In the genomic region with DNA sequence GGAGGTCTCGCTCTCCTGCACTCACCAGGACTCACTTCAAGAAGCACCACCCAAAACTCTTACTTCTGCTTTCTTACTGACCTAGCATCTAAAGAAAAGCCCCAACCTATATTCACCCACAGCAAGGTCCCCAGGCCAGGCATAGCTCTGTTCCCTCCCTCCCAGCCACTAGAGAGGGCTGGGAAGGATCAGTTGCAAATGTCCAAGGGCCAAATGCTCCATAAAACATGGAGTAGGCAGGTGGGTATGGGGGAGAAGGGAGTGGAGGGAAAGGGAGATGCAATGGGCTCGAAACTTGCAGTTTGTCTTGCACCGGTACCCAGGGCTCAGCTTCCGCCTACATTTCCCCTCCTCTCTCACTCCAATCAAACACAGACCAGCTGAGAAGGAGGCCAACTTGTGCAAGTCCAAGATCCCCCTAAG, we compare ENCODE assay signal across 21 mouse cellular contexts. TPM values are rescaled to one million over a fixed set of nuclear protein-coding genes. Genes with fewer than 3 reads are reported as not detected.
DNase-seq lines count a peak whose midpoint lies in the region; ATAC-seq and TF ChIP-seq lines count a peak whose summit lies in the region.
"Had no signal": no experiment of that assay in that cellular context is flagged by ENCODE, and none has a peak within 500 bp of the region (broad histone marks: within the 10 kb centered on the region; RNA-seq: fewer than 3 reads in every experiment).

A gene (plus strand): TSS at position 74 of the 423 bp plus-strand sequence.

- TF ChIP-seq CTCF in liver, postnatal 0 days (IDR thresholded peaks at IDR 0.05; ENCODE audit: low read depth): no peak

- H3K36me3 ChIP-seq in liver, postnatal 0 days (replicated peaks; ENCODE audit: insufficient read depth, low read length): no peaks in the 10 kb centered on the region
- no peaks in the 10 kb centered on the region for H3K36me3 ChIP-seq in liver, embryonic 11.5 days (ENCODE audit: control insufficient read depth, insufficient read depth, low read length)
- no peaks in the 10 kb centered on the region for H3K36me3 ChIP-seq in megakaryocyte, embryonic 14.5 days (replicated peaks; ENCODE audit: low read length)
- no peaks in the 10 kb centered on the region for H3K36me3 ChIP-seq in embryonic facial prominence, embryonic 10.5 days (replicated peaks)
- no peaks in the 10 kb centered on the region for H3K36me3 ChIP-seq in hindbrain, embryonic 16.5 days (ENCODE audit: control insufficient read depth, insufficient read depth, low read length)
- H3K36me3 ChIP-seq in limb, embryonic 10.5 days: no peaks in the 10 kb centered on the region
- H3K36me3 ChIP-seq: embryonic facial prominence, embryonic 12.5 days; hindbrain, embryonic 12.5 days; midbrain, embryonic 15.5 days had no signal

- TF ChIP-seq EP300 in liver, postnatal 0 days (IDR thresholded peaks at IDR 0.05; ENCODE audit: low read depth): no peak

- peak within 1 kb of the TSS; percentile 55 for H3K27ac ChIP-seq in liver, postnatal 0 days (ENCODE audit: low read depth)
- H3K27ac ChIP-seq in liver, embryonic 11.5 days (ENCODE audit: low read depth, low read length): no peak within 1 kb of the TSS
- 0 out of 2 replicates have a peak within 1 kb of the TSS, but pooled peaks have one; percentile 17 for H3K27ac ChIP-seq in brown adipose tissue, adult 24 weeks (replicated peaks; ENCODE audit: low read depth, low read length)
- H3K27ac ChIP-seq in embryonic facial prominence, embryonic 10.5 days (replicated peaks): no peak within 1 kb of the TSS
- no peak within 1 kb of the TSS for H3K27ac ChIP-seq in hindbrain, embryonic 16.5 days (ENCODE audit: low read depth, low read length)
- no peak within 1 kb of the TSS for H3K27ac ChIP-seq in limb, embryonic 10.5 days
- H3K27ac ChIP-seq: embryonic facial prominence, embryonic 12.5 days; gastrocnemius, adult 2 months; heart, adult 2 months; hindbrain, embryonic 12.5 days; macrophage; midbrain, embryonic 15.5 days had no signal

- peak within 1 kb of the TSS; percentile 24; the same call in 1 of the 2 replicates for H3K4me3 ChIP-seq in liver, postnatal 0 days (ENCODE audit: low read depth, low read length)
- no peak within 1 kb of the TSS for H3K4me3 ChIP-seq in liver, embryonic 11.5 days (ENCODE audit: low read depth, low read length)
- no peak within 1 kb of the TSS for H3K4me3 ChIP-seq in brown adipose tissue, adult 24 weeks (ENCODE audit: insufficient read depth, low read depth, low read length)
- peak within 1 kb of the TSS; percentile 64 for H3K4me3 ChIP-seq in megakaryocyte, embryonic 14.5 days (replicated peaks)
- H3K4me3 ChIP-seq in embryonic facial prominence, embryonic 10.5 days: no peak within 1 kb of the TSS
- H3K4me3 ChIP-seq in hindbrain, embryonic 16.5 days (ENCODE audit: low read length): no peak within 1 kb of the TSS
- H3K4me3 ChIP-seq in limb, embryonic 10.5 days: no peak within 1 kb of the TSS
- H3K4me3 ChIP-seq: embryonic facial prominence, embryonic 12.5 days; gastrocnemius, adult 2 months; heart, adult 2 months; hindbrain, embryonic 12.5 days; midbrain, embryonic 15.5 days had no signal

- 43% methylated on average over 3 of the region's 4 CpGs for WGBS in liver, postnatal 0 days (ENCODE audit: insufficient replicate concordance)
- 71% methylated on average over 4 of the region's 4 CpGs for WGBS in liver, embryonic 11.5 days
- WGBS in embryonic facial prominence, embryonic 10.5 days: 73% methylated on average over 4 of the region's 4 CpGs
- 75% methylated on average over 4 of the region's 4 CpGs for WGBS in hindbrain, embryonic 16.5 days
- WGBS in limb, embryonic 10.5 days: 81% methylated on average over 4 of the region's 4 CpGs

- H3K9ac ChIP-seq in liver, postnatal 0 days (replicated peaks): no peak within 1 kb of the TSS
- no peak within 1 kb of the TSS for H3K9ac ChIP-seq in liver, embryonic 11.5 days (ENCODE audit: low read depth, low read length)
- H3K9ac ChIP-seq in hindbrain, embryonic 16.5 days (ENCODE audit: low read depth, low read length): no peak within 1 kb of the TSS
- H3K9ac ChIP-seq: embryonic facial prominence, embryonic 12.5 days; forebrain, postnatal 0 days; hindbrain, embryonic 12.5 days; lung, embryonic 14.5 days; midbrain, embryonic 15.5 days had no signal

- H3K4me2 ChIP-seq in liver, postnatal 0 days (ENCODE audit: low read depth, low read length): peak within 1 kb of the TSS; percentile 47
- no peak within 1 kb of the TSS for H3K4me2 ChIP-seq in liver, embryonic 11.5 days
- no peak within 1 kb of the TSS for H3K4me2 ChIP-seq in hindbrain, embryonic 16.5 days (ENCODE audit: low read length)
- H3K4me2 ChIP-seq: embryonic facial prominence, embryonic 12.5 days; hindbrain, embryonic 12.5 days; lung, embryonic 14.5 days; midbrain, embryonic 15.5 days had no signal

- no peak for DNase-seq in liver, postnatal 0 days
- DNase-seq in liver, embryonic 11.5 days (ENCODE audit: low spot score): no peak
- DNase-seq in spleen, postnatal 36 days (ENCODE audit: low spot score in 2 of 2): peak; percentile 71 to 73
- DNase-seq in embryonic facial prominence, embryonic 10.5 days (ENCODE audit: low spot score): no peak
- DNase-seq in limb, embryonic 10.5 days (ENCODE audit: low spot score): no peak
- DNase-seq: cerebellum, adult 11 months; cerebellum, postnatal 14 days; forebrain, postnatal 0 days; gastrocnemius, adult 2 months; layer of hippocampus, postnatal 36 days; liver; lung, embryonic 14.5 days; right cerebral cortex, postnatal 14 days had no signal

- H3K4me1 ChIP-seq in liver, postnatal 0 days (ENCODE audit: insufficient read depth): no peaks in the 10 kb centered on the region
- H3K4me1 ChIP-seq in liver, embryonic 11.5 days (replicated peaks; ENCODE audit: control insufficient read depth, insufficient read depth, low read length): no peaks in the 10 kb centered on the region
- no peaks in the 10 kb centered on the region for H3K4me1 ChIP-seq in brown adipose tissue, adult 24 weeks (ENCODE audit: control insufficient read depth, insufficient read depth, insufficient read length, low read length)
- H3K4me1 ChIP-seq in megakaryocyte, embryonic 14.5 days: peaks cover 36% of the 10 kb centered on the region
- peaks cover 5% of the 10 kb centered on the region for H3K4me1 ChIP-seq in embryonic facial prominence, embryonic 10.5 days
- no peaks in the 10 kb centered on the region for H3K4me1 ChIP-seq in hindbrain, embryonic 16.5 days (ENCODE audit: control insufficient read depth, insufficient read depth, low read depth, low read length)
- peaks cover 6% of the 10 kb centered on the region for H3K4me1 ChIP-seq in limb, embryonic 10.5 days
- H3K4me1 ChIP-seq: embryonic facial prominence, embryonic 12.5 days; hindbrain, embryonic 12.5 days; midbrain, embryonic 15.5 days had no signal

- H3K27me3 ChIP-seq in liver, postnatal 0 days (ENCODE audit: insufficient read depth, low read length): no peaks in the 10 kb centered on the region
- no peaks in the 10 kb centered on the region for H3K27me3 ChIP-seq in liver, embryonic 11.5 days (replicated peaks; ENCODE audit: control insufficient read depth, insufficient read depth, low read length)
- H3K27me3 ChIP-seq in megakaryocyte, embryonic 14.5 days (replicated peaks): peaks cover 15% of the 10 kb centered on the region
- H3K27me3 ChIP-seq in embryonic facial prominence, embryonic 10.5 days (replicated peaks; ENCODE audit: low read depth, poor library complexity, severe bottlenecking): no peaks in the 10 kb centered on the region
- H3K27me3 ChIP-seq in hindbrain, embryonic 16.5 days (replicated peaks; ENCODE audit: control insufficient read depth, insufficient read depth, low read length): no peaks in the 10 kb centered on the region
- no peaks in the 10 kb centered on the region for H3K27me3 ChIP-seq in limb, embryonic 10.5 days (ENCODE audit: low read depth, poor library complexity, severe bottlenecking)
- H3K27me3 ChIP-seq: embryonic facial prominence, embryonic 12.5 days; hindbrain, embryonic 12.5 days; midbrain, embryonic 15.5 days had no signal

- peak; percentile 44; the same call in 1 of the 2 replicates for ATAC-seq in liver, postnatal 0 days
- ATAC-seq in liver, embryonic 11.5 days (replicated peaks; ENCODE audit: low FRiP score): no peak
- no peak for ATAC-seq in hindbrain, embryonic 16.5 days
- ATAC-seq: forebrain, postnatal 0 days; midbrain, embryonic 15.5 days had no signal

- no peaks in the 10 kb centered on the region for H3K9me3 ChIP-seq in liver, postnatal 0 days (ENCODE audit: low read length)
- no peaks in the 10 kb centered on the region for H3K9me3 ChIP-seq in liver, embryonic 11.5 days (ENCODE audit: control insufficient read depth, low read length)
- H3K9me3 ChIP-seq in megakaryocyte, embryonic 14.5 days: no peaks in the 10 kb centered on the region; the same call in 1 of the 2 replicates
- H3K9me3 ChIP-seq in embryonic facial prominence, embryonic 10.5 days: no peaks in the 10 kb centered on the region
- no peaks in the 10 kb centered on the region for H3K9me3 ChIP-seq in hindbrain, embryonic 16.5 days (ENCODE audit: control insufficient read depth, low read length)
- no peaks in the 10 kb centered on the region for H3K9me3 ChIP-seq in limb, embryonic 10.5 days (replicated peaks)
- H3K9me3 ChIP-seq: embryonic facial prominence, embryonic 12.5 days; hindbrain, embryonic 12.5 days; midbrain, embryonic 15.5 days had no signal

RNA-seq across cellular contexts. Expression of the gene that starts here (rescaled TPM):
- polyA plus RNA-seq in liver, postnatal 0 days (2015; fragmentation: Nextera tagmentation; extraction: Ambion mirVana): 2.9 and 3.5 TPM in 2 replicates
- polyA plus RNA-seq in liver, embryonic 11.5 days (2014; fragmentation: Nextera tagmentation; extraction: Ambion mirVana): 0.34 and 0.47 TPM in 2 replicates
- polyA plus RNA-seq in brown adipose tissue, adult 24 weeks (2012; ENCODE audit: insufficient read depth, insufficient read length, missing spikeins): not detected in 2 replicates
- 0.10 TPM in 1 of 2 replicates, not detected in the other for polyA plus RNA-seq in megakaryocyte, embryonic 14.5 days (2012; ENCODE audit: insufficient read depth, low replicate concordance)
- 0.06 and 0.16 TPM in 2 replicates for polyA plus RNA-seq in embryonic facial prominence, embryonic 10.5 days (2016; fragmentation: Nextera tagmentation; extraction: Ambion mirVana)
- not detected in 2 replicates for polyA plus RNA-seq in hindbrain, embryonic 16.5 days (2015; fragmentation: Nextera tagmentation; extraction: Ambion mirVana)
- 0.26 TPM in 2 replicates for polyA plus RNA-seq in limb, embryonic 10.5 days (2016; fragmentation: Nextera tagmentation; extraction: Ambion mirVana)
- polyA plus RNA-seq: forebrain, postnatal 0 days; hindbrain, embryonic 12.5 days had no signal

Comparison
In these comparisons a context has a peak if more than half of its experiments do, and no peak if none do; other contexts are left out.
1. H3K27ac ChIP-seq: peak in liver, postnatal 0 days (single experiment) and brown adipose tissue, adult 24 weeks (single experiment); none in liver, embryonic 11.5 days (single experiment), embryonic facial prominence, embryonic 10.5 days (single experiment), hindbrain, embryonic 16.5 days (single experiment) and limb, embryonic 10.5 days (single experiment).
2. H3K4me3 ChIP-seq: peak in liver, postnatal 0 days (single experiment) and megakaryocyte, embryonic 14.5 days (single experiment); none in liver, embryonic 11.5 days (single experiment), brown adipose tissue, adult 24 weeks (single experiment), embryonic facial prominence, embryonic 10.5 days (single experiment), hindbrain, embryonic 16.5 days (single experiment) and limb, embryonic 10.5 days (single experiment).
3. DNase-seq: peak in spleen, postnatal 36 days (2 of 2); none in liver, postnatal 0 days (single experiment), liver, embryonic 11.5 days (single experiment), embryonic facial prominence, embryonic 10.5 days (single experiment) and limb, embryonic 10.5 days (single experiment).